Mouse (Mus musculus) brown adipose tissue, adult 24 weeks (tissue): ENCODE measurements around the gene Shkbp1. TPM values are rescaled to one million over a fixed set of nuclear protein-coding genes. Genes with fewer than 3 reads are reported as not detected.
A peak's percentile ranks its signal among the peaks of the same experiment; 100 is the strongest.

Experiments used
- H3K27ac ChIP-seq: fragments of 200-500 bp; replicated peaks from 2 replicates; pipeline ENCODE4 v1.5.1; 2012; ENCODE audit warnings: low read depth, mild to moderate bottlenecking, low read length
- H3K4me1 ChIP-seq: fragments of 200-500 bp; 2 replicates; pipeline ENCODE4 v1.6.1; 2012; ENCODE audit warnings: low read length, mixed read lengths; ENCODE audit not compliant: control insufficient read depth, insufficient read depth, insufficient read length
- H3K4me3 ChIP-seq: fragments of 200-500 bp; 2 replicates; pipeline ENCODE4 v1.5.1; 2012; ENCODE audit warnings: low read depth, mild to moderate bottlenecking, low read length, moderate library complexity; ENCODE audit not compliant: insufficient read depth
- polyA plus RNA-seq: library from polyadenylated mRNA; stranded (reverse); fragments of >200 nt; gene quantifications from 2 replicates; pipeline ENCODE4 v1.2.4, GENCODE M21; 2012; ENCODE audit not compliant: missing spikeins, insufficient read depth, insufficient read length

The Shkbp1 gene
- polyA plus RNA-seq, 1 experiment, result 11.6 TPM

DNA sequence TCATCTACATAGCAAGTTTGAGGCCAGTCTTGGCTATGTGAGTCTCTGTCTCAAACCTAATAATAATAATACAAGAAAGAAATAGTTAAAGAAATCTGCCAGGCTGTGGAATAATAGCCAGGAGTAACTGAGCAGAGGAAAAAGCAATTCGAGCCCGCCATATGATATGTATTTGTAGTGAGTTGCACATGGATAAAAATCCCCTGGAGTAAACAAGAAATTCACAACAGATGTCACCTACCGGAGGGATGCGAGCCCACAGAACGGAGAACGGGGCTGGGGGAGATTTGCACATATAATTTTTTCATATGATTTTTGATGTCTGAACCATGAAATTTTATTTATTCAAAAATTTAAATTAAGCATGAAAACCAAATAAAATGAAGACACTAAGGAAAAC lies 24.0 kb upstream of the Shkbp1 start:
- no peak overlapping the region for H3K27ac ChIP-seq
- no peaks in the 10 kb centered on the region for H3K4me1 ChIP-seq
- no peak overlapping the region for H3K4me3 ChIP-seq

DNA sequence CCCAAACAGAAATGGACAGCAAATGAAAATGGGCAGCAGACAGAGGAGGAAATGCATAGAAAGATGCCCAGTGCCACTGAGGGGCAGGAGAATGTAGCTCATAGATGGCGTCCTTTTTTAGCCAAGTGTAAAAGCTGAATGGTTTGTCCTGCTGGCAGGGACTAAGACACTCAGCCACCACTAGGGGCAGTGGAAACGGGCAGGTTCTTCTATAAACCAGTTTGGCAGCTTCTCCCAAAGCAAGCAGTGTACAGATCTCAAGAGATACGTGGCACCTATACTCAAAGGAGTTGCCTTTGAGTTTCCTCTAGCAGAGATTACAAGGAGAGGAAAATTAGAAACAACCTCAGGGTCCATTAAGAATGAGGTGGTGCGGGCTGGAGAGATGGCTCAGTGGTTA lies 22.6 kb upstream of the Shkbp1 start:
- no peak overlapping the region for H3K27ac ChIP-seq
- no peak overlapping the region for H3K4me3 ChIP-seq

DNA sequence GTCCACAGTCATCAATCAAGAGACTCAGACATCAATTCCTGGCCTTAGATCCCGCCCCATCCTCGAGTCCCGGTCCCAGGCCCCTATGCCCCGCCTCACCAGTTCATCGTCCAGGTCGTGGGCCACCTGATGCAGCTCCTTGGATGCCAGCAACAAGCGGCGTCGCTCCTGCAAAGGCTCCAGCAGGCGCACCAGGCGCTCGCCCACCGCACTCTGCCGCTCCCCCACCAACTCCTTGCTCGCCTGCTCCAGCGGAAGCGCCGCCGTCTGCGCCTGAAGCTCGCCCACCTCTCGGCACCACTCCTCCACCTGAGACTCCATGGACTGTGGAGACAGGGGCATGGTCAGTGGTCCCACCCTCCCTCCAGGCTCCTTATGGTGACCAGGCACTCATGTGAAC lies 19.5 kb upstream of the Shkbp1 start:
- no peak overlapping the region for H3K27ac ChIP-seq
- no peaks in the 10 kb centered on the region for H3K4me1 ChIP-seq
- no peak overlapping the region for H3K4me3 ChIP-seq

More for the DNA sequence above, 22.6 kb upstream of the Shkbp1 start:
- H3K4me1 ChIP-seq, result no peaks in the 10 kb centered on the region

DNA sequence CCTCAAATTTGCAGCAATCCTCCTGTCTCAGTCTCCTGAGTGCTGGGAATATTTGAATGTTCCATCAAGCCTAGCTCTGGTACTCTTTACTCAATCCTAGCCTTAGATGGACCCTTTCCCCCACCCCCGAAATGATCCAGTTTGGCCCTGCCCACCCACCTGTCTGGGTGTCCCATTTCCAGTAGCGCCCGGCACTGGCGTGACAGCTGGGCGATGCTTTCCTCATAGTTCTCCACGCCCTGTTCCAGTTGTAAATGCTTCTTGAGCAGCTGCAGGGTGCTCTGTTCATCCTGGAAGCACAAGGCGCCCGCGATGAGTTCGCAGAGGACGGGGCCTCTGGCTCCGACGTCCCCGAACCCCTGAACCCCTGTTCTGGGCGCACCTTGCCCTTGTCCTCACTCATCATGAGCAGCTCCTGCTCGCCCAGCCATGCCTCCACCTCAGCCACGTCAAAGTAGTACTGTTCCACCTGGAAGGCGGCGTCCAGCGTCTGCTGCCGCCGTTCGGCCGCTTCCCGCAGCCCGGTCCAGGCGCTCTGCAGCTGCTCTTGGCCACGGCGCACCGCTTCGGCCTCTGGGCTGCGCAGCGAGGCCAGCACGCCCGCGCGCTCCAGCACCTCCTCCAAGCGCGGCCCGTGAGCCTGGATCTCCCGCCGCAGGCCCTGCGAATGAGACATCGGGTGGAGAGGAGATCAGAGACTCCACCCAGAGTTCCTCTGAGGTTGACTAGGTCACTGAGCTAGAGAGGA lies 16.1 kb upstream of the Shkbp1 start:
- Histone ChIP-seq H3K4me3 (no peak overlapping the region), H3K27ac (no peak overlapping the region), H3K4me1 (no peaks in the 10 kb centered on the region)

DNA sequence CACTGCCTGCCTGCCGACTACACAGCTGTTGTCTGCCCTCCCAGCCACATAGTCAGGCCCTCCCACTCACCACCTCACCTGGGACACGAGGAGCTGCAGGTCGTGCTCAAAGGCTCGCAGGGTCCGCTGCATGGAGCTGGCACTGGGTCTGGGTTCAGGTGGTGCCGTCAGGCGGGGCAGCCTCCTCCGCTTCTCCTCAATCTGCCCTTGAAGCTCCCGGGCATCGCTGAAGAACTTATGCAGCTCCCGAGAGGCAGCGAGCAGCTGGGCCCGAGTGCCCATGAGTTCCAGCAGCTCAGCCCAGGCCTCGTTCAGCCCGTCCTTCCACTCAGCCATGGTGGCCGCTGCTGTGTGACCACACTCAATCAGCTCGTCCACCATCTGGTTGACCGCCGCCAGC lies 13.3 kb upstream of the Shkbp1 start:
- Histone ChIP-seq H3K4me1 (no peaks in the 10 kb centered on the region), H3K4me3 (no peak overlapping the region), H3K27ac (no peak overlapping the region)

DNA sequence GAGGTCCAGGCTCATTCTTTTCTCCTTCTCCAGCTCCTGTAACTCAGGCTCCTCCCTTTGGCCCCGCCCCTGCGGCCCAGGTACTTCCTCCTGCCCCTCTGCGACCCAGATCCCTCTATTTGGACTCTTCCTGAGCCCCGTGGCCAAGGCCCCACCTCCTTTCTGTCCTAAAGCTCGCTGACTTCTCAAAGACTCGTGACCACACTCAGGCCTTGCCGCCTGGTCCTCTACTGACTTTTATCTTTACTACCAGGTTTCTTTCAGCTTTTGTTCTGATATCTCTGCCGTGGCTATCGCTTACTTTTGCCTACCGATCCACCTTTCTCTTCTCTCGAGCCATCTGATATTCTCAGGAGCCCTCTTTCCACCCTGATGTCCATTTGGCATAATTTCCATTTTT lies 12.2 kb upstream of the Shkbp1 start:
- H3K4me1 ChIP-seq, result no peaks in the 10 kb centered on the region
- H3K27ac ChIP-seq, result no peak overlapping the region
- no peak overlapping the region for H3K4me3 ChIP-seq

DNA sequence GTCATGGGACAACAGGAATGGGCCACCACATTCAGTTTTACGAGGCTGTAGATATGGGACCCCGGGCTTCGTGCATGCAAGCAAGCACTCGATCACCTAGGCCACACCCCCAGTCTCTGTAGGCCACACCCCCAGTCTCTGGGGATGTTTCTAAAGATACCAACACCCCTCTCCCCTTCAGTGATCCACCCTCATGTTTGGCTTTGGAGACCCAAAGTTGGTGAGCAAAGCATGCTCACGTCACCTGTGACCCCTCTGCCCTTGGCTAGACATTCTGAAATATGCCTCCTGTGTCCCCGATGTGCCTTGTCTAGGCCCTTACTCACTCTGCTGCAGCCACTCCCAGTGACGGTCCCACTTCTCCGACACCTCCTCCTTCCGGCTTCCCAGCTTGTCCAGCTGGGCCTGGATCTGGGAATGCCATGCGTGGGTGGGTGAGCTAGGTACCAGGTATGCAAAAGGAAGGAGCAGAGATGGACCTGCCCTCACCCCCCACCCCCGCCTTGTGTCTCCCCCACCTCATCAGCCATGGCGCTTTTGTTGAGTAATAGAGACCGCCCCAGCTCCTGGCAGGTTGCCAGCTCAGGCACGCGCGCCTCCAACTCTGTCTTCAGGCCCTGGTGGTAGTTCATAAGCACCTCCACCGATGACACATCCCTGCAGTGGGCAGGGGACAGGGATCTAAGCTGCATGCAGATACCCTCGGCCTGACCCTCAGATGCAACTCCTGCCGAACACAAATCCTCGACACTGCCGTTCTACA lies 10.4 kb upstream of the Shkbp1 start:
- H3K27ac ChIP-seq, result no peak overlapping the region

DNA sequence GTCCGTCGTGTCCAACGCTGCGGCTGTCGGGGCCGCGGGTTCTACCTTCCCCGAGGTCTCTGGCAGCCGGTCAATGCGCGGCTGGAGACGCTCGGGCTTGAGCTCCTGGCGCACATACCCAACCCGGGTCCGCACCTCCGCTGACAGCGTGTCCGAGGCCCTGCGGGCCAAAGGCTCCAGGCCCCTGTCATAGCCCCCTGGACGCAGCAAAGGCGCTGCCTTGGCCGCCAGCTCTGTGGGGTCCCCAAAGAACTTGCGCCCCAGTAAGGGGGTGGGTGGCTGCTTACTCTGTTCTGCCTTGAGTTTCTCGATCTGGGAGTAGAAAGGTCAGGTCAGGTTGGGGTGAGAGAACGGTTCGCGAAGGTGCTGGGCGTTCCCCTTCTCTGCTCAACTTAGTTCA lies 8.6 kb upstream of the Shkbp1 start:
- no peak overlapping the region for H3K27ac ChIP-seq
- peak overlapping the region; percentile 29 for H3K4me3 ChIP-seq
- H3K4me1 ChIP-seq, result no peaks in the 10 kb centered on the region

More for the DNA sequence above, 10.4 kb upstream of the Shkbp1 start:
- H3K4me3 ChIP-seq, result no peak overlapping the region
- H3K4me1 ChIP-seq, result no peaks in the 10 kb centered on the region

DNA sequence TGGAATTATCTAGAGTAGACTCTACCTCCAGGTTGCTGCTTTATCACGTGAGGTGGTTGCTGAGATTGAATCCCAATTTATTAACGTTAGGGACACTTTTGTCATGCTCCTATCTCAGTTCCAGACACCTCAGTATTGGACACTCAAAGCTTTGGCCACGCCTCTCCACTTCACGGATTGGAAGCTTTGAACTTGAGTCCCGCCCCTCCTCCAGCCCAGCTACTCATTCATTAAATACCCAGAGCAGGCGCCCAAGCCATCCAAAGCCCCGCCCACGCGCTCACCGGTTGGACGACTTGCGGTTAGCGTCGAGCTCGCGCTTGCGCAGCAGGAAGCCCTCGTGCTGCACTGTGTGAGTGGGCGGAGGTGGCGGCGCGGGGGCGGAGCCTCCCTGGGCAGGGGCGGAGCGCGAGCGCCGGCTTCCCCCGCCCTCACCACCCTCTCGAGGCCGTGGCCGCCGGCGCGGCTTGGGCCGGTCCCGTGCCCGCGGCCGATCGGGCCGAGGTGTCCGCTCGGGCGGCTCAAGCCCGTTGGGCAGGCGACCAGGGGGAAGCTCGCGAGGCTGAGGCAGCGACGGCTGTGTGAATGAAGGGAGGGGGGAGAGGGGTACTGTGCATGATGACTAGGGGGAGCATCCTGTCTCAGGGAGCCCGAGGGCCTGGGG lies 5.6 kb upstream of the Shkbp1 start:
- Histone ChIP-seq H3K27ac (no peak overlapping the region), H3K4me1 (peaks cover under 1% of the 10 kb centered on the region; the same call in 1 of the 2 replicates)

DNA sequence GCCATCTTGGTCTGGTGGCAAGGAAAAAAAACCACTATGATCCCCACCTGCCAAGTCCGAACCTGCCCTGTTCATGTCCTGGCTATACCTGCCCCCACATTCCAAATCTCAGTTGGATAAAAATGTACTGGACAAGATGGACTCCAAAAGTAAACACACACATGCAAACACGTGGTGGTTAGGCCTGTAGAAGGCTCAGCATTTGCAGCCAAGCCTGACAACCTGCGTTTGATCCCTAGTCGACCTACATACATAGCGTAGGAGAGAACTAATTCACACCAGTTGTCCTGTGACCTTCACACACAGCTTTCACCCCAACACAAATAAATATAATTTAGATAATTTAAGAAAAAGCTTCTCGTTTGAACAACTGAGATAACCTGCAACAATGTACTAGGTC lies 4.9 kb upstream of the Shkbp1 start:
- Histone ChIP-seq H3K27ac (no peak overlapping the region), H3K4me1 (peaks cover 2% of the 10 kb centered on the region; the same call in 1 of the 2 replicates), H3K4me3 (no peak overlapping the region)

More for the DNA sequence above, 5.6 kb upstream of the Shkbp1 start:
- H3K4me3 ChIP-seq, result peak overlapping the region; percentile 57

DNA sequence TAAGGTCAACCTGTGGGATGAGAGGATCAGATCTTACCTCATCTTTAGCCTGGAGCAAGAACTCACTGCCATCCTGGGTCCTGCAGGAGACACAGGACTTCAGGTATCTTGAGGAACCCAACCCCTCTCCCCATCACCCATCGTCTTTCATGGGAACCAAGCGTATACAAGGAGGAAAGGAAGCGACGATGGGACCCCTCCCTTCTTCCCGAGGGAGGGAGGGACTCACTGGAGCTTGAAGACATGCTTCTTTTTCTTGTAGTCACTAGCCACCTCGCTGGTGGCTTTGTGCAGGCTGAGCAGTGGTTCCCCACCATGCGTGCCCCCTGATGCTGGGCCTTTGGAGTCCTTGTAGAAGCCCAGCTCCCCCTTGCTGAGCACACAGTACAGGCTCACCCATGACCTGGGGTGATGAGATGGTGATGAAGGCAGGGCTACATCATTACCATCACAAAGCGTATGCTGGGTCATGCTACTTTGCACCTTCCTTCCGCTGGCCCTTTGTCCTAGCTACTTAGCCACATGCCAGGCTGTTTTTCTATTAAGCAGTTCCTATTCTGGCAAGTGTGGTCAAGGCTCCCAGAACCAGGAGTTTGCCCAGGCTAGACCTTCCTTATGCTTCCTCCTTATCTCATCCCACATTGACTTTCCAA lies 4.0 kb upstream of the Shkbp1 start:
- Histone ChIP-seq H3K27ac (no peak overlapping the region), H3K4me1 (peaks cover 2% of the 10 kb centered on the region; the same call in 1 of the 2 replicates), H3K4me3 (no peak overlapping the region)

DNA sequence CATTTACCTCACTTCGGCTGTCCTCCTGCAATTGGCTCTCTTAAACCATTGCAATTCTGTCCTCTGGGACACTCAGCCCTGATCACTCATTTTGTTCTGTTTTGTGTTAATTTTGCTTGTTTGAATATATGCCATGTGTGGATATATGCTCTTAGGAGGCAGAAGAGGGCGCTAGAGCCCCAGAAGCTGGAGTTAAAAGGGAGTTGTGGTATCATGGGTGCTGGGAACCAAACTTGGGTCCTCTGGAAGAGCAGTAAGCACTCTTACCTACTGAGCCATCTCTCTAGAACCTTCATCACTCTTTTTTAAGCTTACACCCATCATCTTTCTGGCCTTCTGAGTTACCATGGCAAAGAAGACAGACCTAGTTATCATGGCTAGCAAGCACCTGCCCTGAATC lies 3.3 kb upstream of the Shkbp1 start:
- H3K4me1 ChIP-seq, result peaks cover 2% of the 10 kb centered on the region; the same call in 1 of the 2 replicates
- no peak overlapping the region for H3K27ac ChIP-seq
- H3K4me3 ChIP-seq, result no peak overlapping the region

DNA sequence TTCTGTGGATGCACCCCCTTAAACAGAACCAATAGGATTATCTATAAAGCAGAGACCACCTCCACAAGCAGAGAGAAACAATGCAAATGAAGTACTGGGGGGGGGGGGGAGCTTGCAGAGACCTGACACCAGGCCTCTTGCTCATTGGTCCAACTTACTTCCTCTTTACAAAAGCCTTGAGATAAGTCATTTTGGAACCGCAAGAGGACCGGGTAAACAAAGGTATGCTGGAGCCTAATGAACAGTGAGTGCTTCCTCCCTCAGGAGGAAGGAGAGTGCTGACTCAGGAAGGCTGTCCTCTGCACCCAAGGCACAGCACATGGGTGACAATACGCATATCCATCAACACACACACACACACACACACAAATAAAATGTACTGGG lies 1.8 kb upstream of the Shkbp1 start:
- Histone ChIP-seq H3K27ac (0 out of 2 replicates have a peak overlapping the region, but pooled peaks have one; percentile 92), H3K4me3 (peak overlapping the region; percentile 53; the same call in 1 of the 2 replicates), H3K4me1 (peaks cover 2% of the 10 kb centered on the region; the same call in 1 of the 2 replicates)

DNA sequence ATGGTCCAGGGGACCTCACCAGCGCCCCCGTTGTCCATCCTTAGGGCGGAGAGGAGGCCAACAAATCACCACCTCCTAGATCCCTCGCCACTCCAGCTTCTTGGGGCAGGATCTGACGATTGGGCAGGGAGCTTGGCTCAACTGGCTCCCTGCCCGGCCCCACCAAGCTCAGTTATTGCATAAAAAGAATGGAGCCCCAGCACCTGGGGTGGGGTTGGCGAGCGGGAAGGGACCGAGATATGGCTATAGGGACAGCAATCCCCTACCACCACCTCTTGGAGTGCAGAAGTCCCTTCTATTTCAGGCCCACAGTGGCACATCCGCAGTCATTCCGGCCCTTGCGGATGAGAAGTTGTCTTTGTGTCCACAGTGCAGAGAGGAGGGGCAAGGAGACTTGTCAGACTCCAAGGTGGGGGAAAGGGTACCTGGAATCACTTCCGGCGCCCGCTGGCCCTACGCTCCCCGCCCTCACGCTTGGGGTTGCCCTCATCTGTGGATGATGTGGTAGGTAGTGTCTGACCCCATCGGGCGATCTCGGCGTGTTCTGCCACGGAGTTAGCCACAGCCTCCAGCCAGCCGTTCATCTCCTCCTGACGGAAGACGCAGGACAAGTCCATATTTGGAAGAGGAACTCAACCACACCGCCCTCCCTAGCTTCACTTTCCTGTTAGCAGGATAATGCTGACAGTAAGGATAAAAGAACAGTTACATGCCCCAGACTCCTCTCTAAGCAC lies 1.2 kb upstream of the Shkbp1 start, which contains the start of gene Gm20479:
Gene Gm20479, minus strand, starts transcription at position 559 of the 734 bp plus-strand sequence.
- peaks cover 2% of the 10 kb centered on the region; the same call in 1 of the 2 replicates for H3K4me1 ChIP-seq
- peak within 1 kb of the TSS; percentile 92 for H3K27ac ChIP-seq
- peak within 1 kb of the TSS; percentile 53 for H3K4me3 ChIP-seq
